Mouse (Mus musculus) stomach, postnatal 0 days (tissue): ENCODE measurements around the gene 2810408A11Rik.

Source experiments
- CTCF ChIP-seq: IDR thresholded peaks from 2 replicates; pipeline ENCODE4 v1.5.1; 2016; ENCODE audit warnings: antibody characterized with exemption, low read depth, mild to moderate bottlenecking, moderate library complexity
- EP300 ChIP-seq: optimal IDR thresholded peaks from 2 replicates; pipeline ENCODE3; 2016; ENCODE audit warnings: antibody characterized with exemption

- TF ChIP-seq CTCF, result no peak
- no peak for TF ChIP-seq EP300
These were observed 6.1 kb downstream of the 2810408A11Rik start for GRCm38 (mm10) chr11:69894671-69895070.
